Mouse (Mus musculus): Measurements from ENCODE around the gene Ube3b.

Ube3b gene

DNA sequence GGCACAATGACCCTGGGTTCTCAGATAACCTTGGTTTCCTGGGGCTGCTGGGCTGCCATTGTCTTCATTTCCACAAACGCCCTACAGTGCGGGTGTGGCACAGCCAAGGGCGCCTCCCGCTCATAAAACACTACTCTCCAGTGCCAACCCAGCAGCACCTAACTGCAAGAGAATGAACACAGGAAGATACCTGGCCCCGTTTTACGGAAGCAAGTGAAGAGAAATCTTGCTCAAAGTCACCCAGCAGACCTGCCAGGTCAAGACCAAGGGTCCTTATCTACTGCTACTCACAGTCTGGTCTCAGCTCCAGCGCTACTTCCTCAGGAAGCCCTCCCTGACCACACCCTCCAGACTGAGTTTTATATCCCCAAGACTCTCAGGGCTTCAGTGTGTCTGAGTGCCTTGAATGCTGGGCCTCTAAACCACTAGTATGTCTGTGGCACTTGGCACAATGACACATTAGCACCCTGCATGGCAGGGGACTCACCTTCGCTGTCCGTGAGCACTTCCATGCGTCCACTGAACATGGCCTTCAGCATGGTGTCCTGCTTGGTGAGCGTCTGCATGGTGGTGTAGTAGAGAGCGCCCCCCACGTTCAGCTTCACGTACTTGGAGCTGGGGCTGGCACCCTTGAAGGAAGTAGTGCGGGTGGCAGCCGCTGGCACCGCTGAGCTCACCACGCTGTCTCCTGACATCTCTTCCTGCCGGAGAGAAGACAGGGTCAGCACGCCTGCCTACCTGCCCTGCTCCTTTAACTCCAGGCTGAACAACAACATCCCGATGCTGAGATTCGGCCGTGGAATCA, 5.8 kb upstream of the Ube3b start:
- peak; percentile 98 for DNase-seq

GRCm38 (mm10) chr5:114378177-114378920, 2.1 kb upstream of the Ube3b start:
- peak; percentile 93 for DNase-seq

- DNase-seq = no peak
Observed at GRCm38 (mm10) chr5:114378936-114379335, 1.5 kb upstream of the Ube3b start.

GRCm38 (mm10) chr5:114379763-114380162, 644 bp upstream of the Ube3b start:
- DNase-seq = peak; percentile 94

DNA sequence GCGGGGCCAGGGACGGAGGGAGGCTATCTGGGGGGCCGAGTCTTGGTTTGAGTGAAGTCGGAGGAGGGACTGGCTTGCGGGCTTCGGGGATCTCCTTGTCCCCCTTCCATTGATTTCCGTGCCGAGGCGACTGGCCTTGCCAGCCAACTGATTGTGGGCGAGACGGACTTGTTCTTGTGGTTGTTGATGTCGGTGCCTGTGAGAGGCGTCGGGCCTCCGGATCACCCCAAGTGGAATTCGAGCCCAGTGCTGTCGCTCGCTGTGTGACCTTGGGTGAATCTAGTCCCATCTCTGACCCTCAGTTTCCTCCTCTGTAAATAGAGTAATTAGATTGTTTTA, 575 bp downstream of the Ube3b start:
- no peak for DNase-seq

DNA sequence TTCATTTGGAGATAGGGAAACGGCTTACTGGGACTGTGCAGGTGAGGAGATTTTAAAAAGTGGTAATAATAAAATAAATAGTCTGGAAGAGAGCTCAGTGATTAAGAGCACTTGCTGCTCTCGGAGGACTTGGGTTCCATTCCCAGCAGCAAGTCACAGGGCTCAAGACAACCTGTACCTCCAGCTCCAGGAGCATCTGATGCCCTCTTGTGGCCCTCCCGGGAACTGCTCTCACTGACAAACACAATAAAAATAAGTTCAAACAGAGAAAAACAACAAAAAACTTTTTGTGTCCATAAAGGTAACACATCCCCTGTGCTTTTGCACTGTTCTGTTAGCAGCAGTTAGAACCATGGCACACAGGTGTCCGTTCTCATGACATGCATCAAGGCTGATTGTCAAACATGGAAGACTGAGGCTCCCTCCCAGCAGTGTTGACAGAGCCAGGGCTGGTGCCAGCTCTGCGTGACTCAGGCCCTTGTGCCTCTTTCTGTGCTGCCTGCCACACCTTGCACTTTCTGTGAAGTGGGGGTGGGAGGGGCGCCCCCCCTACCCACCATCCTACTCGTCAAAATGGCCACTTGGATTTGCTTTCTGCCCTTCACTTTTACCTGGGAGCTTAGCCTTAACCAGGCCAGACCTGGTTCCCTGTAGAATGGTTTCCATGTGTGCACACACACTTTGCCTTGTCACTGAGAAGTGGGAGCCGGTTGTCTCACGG, 2.9 kb downstream of the Ube3b start:
- peak; percentile 87 for DNase-seq

DNA sequence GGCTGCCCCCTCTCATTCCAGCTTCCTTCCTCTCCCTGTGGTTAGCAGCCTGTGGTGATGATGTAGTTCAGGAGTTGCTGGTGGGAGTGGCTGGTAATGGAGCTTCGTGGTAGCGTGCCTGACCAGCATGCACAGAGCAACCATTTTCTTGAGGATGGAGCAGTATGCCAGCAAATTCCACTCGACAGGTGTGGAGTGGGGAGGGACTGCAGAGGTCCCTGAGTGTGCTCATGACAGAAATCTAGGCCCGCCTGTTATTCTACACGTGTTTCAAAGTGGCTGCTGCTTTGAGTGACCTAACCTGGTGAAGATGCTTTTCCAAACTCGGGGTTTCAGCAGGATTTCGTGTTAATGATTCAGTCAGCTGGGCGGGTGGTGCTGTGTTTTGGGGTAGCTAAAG, 4.0 kb downstream of the Ube3b start:
- DNase-seq = peak; percentile 85

DNA sequence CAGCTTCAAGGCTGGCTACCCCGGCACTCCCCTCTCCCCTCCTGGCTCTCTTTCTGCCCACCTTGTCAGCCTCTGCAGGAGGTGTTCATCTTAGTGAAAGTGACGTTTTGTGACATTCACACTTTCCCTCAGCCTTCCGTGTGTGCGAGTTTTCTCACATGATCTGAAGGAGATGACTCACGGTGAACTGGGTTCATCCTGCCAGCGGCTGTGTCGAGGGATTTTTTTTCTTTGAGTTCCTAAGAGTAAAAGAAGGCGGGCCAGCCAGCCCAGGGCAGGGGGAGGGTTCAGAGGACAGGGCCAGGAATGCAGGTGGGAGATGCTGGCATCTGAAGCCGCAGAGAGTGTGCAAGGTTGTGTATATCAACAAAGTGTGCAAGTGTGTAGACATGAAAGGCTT, 12.8 kb downstream of the Ube3b start:
- no peak for DNase-seq

GRCm38 (mm10) chr5:114406592-114406991, 26.2 kb downstream of the Ube3b start:
- DNase-seq = no peak

- no peak for DNase-seq
Observed at GRCm38 (mm10) chr5:114407269-114407668, 26.9 kb downstream of the Ube3b start.

- DNase-seq = no peak
Observed at GRCm38 (mm10) chr5:114407810-114408209, 27.4 kb downstream of the Ube3b start.

DNA sequence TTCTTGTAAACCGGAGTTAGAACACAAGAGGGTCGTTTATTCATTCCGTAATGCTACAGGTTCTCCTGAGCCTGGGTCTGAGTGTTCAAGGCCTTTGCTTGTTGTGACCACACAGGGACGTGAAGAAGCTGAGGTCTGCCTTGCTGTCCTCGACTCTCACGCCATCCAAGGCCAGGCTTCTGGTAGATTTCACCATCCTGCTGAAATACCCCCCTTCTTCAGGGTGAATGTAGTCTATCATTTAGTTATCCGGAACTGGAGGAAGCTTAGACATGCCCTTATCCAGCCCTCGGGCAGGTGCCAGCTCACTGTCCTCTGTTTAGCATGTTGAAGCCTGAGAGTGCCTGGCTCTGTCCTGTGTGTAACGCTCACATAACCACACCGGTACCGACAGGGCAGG, 28.4 kb downstream of the Ube3b start:
- DNase-seq = no peak

- DNase-seq = no peak
Observed at GRCm38 (mm10) chr5:114410429-114410828, 30.0 kb downstream of the Ube3b start.

GRCm38 (mm10) chr5:114412361-114412998, 32.1 kb downstream of the Ube3b start:
- no peak for DNase-seq

DNA sequence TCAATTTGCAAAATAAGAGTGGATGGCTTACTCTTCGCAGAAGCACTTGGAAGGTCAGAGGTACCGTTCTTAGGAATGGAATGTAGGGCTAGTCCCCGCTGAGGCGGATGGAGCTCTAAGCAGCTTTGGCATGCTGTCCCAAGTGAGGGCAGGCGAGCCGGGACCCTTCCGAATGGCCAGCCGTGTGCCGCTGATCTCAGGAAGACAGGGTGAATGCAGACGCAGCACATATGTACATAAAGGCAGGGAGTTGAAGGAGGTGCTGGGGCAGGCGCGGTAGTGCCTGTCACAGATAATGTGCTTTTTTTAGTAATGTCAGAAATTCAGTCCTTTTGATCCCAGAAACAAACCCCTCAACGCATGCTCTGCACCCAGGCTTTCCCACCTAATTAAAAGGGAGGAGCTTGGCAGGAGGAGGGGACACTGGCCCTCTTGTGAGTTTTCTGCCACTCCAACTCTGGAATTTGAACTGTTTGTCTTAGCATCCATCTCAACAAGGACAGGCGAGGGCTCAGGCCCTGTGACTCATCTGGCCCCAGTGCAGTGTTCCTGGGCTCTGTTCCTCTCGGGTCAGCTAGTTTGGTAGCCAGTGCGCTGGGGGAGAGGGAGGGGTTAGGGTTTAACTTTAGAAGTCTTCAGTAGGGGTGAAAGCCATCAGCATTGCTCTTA, 32.8 kb downstream of the Ube3b start:
- peak; percentile 97 for DNase-seq

- no peak for DNase-seq
Observed at GRCm38 (mm10) chr5:114415606-114416005, 35.2 kb downstream of the Ube3b start.

GRCm38 (mm10) chr5:114416855-114417254, 36.4 kb downstream of the Ube3b start:
- no peak for DNase-seq

GRCm38 (mm10) chr5:114418541-114418940, 38.1 kb downstream of the Ube3b start:
- DNase-seq = no peak

- no peak for DNase-seq
Observed at GRCm38 (mm10) chr5:114421561-114422298, 41.3 kb downstream of the Ube3b start.

GRCm38 (mm10) chr5:114422591-114422990, 42.2 kb downstream of the Ube3b start:
- no peak for DNase-seq

- DNase-seq = no peak
Observed at GRCm38 (mm10) chr5:114423961-114424360, 43.6 kb downstream of the Ube3b start.

GRCm38 (mm10) chr5:114426732-114427131, 46.3 kb downstream of the Ube3b start:
- DNase-seq = no peak

Data from heart, adult 11 months (tissue).